Mouse (Mus musculus) right cerebral cortex, adult 18-20 months (tissue): ENCODE results near the gene Chd3.

Experiments
- DNase-seq: peaks from one replicate; pipeline ENCODE4 v3.0.0; 2022; ENCODE audit warnings: mixed read lengths

The Chd3 gene

DNA sequence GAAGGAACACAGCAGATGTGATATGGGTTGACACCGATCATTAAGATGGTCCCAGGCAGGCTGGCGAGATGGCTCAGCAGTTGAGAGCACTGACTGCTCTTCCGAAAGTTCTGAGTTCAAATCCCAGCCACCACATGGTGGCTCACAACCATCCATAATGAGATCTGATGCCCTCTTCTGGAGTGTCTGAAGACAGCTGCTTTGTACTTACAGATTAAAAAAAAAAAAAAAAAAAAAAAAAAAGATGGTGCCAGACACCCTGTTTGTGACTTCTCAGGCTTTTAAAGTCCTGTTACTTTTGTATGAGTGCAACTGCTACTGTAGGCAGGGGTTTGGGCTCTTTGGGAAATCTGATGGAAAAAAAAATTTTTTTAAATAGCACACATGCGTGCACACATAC, 19.5 kb upstream of the Chd3 start:
- no peak for DNase-seq

DNA sequence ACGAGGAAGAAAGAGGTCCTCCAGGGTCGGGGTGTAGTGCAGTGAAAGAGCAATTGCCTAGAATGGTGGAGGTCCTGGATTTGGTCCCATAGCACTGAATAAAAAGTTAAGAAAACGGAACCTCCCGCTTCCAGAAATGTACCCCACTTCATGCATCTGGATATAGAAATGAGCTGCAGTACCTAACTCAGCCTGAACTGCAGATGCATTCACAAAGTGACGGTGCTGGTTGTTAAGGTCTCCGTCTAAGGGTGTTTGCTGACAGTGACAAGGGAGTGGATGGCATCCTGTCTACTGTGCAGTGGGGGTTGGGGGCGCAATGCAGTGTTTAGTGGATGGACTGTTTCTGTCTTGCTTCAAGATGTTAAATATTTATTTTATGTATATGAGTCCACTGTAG, 17.6 kb upstream of the Chd3 start:
- DNase-seq, result no peak

DNA sequence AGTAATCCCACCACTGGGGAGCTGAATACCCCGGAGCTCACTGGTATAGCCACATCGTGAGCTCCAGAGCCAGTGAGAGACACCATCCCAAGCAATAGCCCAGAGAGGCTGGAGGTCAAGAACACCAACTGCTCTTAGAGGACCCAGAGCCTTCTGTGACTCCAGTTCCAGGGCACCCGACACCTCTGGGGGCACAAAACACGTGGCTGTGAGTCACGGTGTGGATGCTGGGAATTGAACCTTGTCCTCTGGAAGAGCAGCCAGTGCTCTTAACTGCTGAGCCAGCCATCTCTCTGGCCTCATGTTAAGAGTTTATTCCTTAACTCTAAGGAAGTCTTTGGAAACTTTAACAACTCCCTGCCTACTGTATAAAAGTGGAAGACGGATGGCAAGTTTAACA, 15.8 kb upstream of the Chd3 start:
- no peak for DNase-seq

DNA sequence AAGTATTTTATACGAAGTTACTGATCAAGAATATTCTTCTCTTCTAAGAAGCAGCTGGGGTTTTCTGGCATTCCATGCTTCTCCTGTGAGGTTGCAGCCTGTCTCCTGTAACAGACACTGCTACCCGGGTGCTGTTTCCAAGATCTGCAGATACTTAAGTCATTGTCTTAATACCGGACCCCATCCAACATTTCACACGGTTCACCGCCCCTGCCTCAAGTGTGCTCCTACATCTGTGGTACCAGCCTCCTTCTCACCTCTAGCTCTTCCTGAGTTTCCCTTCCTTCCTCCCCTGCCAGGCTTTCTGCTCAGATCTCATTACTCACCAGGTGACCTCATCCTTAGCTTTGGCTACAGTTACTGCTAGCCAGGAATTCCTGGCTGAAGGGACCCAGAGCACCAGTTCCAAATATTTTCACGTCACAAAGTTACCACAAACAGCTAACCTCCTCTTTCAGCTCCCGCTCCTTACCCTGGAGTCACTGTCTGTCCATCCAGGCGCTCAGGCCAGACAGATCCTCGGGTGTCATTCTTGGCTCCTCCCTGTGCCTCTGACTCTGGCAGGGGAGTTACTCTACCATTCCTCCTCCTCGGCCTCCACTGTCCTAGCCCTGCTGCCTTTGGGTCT, 13.4 kb upstream of the Chd3 start:
- DNase-seq, result no peak

DNA sequence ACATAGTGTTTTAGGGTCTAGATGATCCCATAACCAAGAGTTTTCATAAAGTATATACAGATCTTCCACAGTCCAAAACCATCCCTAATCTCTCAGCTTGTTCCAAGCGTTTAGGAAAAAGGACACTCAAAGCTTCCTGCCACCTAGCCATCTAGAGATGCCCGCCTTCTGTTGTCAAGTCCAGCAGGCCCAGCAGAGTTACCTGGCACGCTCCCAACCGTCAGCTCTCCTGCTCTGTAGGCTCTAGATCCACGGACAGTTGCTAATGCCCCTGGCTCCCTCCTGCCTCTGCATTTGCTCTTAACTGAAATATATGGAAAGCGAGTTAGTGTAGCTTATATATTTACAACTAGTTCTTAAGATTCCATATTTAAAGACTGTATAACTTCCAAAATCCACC, 12.2 kb upstream of the Chd3 start:
- no peak for DNase-seq

DNA sequence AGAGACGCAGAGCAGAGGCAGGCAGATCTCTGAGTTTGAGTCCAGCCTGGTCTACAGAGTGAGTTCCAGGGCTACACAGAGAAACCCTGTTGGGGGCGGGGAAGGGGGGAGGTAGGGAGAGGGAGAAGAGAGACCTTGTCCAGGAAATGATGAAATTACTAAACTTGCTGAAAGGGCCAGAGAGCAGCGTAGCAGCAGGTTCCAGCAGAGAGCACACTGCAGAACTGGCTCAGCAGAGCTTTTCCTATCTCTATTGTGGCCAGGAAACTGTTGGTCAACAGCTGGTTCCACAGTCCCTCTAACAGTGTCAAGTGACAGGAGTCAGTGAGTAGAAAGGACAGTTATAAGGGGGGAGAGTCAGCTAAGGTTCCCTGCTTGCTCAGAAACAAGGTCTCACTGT, 10.4 kb upstream of the Chd3 start:
- no peak for DNase-seq

DNA sequence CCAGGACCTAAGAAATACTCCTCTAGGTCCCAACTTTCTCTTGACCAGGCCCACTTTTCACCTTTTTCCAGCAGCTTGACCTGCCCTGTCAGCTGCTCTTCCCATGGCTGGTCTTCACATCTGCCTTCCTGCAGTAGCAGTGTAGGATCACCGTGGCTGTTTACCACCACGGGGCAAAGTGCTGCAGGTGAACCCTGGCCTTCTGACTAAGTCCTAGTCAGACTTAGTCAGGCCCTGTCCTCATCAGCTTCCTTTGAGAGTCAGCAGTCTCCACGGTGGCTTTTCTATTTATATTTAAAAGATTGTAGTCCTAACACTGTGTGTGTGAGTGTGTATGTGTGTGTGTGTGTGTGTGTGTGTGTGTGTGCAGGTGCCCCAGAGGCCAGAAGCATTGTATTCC, 8.6 kb upstream of the Chd3 start:
- DNase-seq, result no peak

DNA sequence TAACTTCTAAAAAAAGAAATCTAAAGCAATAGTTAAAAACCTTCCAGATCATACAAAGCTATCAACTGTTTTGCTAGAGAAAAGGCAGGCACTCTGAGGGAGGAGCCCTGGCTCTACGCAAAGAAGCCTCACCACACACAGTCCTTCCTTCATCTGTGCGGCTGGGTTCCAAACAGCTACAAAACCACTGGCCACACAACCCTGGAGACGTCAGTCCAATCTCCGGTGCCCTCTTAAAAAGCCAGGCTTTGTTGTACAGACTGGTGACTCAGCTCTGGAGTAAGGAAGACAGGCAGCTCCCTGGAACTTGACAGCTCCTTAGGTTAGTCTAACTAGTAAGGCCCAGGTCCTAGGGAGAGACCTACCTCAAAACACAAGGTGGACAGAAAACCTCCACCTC, 6.4 kb upstream of the Chd3 start:
- no peak for DNase-seq

DNA sequence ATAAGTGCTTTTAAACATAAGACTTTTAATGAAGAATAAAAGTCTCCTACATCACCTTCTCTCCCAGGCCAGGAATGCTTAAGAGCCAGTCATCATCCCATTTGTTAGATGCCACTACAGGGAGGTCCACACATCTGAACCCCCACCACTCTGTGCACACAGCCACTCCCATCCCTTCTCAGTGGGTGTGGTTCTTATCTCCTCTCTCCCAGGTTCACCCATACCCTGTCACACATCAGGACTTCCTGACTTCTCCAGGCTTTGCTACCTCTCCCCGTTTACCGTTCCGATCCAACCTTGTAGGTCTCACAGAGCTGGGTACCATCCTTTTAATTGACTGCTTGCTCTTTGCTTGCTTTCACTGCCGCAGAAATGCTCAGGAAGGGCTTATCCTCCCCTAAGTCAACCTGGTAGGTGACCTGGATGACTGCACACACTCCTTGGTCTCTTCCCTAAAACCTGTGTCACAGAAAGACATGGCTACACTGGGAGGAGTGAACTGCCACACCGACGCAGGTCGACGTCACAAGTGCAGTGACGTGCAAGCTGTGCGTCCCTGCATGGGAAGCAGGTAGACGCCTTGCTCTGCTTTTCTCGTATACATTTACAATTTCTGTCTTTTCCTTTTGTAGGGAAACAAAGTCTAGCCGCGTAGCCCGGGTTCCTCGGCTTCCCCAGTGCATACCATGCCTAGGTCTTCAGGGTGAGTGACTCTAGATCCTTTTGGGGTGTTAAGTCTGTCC, 4.2 kb upstream of the Chd3 start:
- no peak for DNase-seq

DNA sequence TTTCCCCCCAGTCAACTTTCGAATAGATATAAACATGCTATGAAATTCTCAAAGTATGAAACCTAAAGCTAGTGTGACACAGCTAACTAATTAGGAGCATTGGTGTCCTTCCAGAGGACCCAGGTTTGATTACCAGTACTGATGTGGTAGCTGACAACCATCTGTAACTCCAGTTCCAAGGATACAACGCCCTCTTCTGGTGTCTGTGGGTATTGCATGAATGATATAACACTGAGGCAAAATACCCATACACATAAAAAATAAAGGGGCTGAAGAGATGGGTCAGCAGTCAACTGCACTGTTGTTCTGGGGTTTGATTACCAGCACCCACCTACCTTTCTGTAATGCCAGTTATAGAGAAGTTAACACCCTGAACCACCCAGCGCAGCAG, 3.6 kb upstream of the Chd3 start:
- DNase-seq, result no peak

DNA sequence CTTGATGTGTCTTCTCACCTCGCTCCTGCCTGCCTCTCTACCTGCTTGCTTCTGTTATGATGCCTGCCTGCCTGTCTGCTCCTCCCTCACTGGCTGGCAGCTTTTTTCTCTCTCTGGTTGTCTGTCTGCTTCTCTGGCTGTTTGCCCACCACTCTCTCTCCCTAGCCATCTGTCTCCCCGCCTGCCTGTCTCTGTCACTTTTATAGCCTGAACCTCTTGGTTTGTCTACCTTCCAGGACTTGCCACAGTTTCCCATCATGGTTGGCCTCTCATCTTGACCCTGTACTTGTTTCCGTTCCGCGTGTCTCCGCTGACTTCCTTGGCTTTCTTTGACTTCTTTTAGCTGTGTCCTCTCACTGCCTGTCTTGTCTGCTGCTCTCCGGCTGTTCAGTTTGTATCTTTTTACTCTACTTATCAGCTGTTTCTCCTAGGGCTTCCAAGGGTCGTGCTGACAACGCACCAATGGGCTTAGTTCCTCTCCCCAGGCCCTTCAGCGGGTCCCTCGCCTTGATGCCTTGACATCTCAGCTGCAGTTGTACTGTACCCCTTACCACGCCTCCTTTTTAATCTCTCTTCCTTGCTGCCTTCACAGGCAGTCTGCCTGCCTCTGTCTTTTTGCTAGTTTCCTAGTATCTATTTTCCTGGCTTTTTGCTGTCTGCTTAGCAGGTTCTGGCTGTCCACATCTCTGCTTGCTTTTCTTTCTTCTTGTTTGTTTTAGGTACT, 3.0 kb upstream of the Chd3 start:
- peak; percentile 72 for DNase-seq

DNA sequence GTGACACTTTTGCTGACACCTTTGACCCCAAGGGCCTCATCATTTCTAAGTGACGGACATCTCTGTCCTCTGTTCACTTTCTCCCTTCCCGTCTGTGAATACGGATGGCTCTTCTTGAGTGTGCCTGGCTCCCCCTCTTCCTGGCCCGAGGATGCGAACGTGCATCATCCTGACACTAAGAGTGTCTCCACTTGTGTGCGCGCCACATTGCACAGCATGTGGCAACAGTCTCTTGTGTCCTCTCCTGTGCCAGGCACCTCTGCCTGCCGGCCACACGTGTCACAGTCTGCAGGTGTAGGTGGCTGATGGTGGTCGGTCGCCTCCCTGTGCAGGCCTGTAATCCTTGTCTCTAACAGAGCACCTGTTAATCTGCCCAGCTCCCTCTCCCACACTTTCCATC, 2.4 kb upstream of the Chd3 start:
- DNase-seq, result no peak

DNA sequence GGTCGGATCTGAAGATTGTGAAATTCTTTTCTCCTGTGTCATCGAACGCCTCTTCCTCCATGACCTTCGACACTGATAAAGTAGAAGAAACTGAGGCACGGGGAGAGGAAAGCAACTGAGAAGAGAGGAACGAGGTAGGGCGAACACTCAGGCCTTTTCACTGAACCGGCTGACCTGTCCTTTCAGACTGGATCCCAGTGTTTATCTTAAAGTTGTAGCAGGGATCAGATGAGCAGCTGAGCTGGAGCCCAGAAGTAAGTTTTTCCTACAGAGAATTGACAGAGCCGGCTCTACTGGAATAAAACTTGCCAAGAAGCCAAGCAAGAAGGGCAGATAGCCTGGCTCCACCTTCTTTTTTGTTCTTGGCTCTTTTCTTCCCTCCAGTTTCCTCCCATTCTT, 1.6 kb upstream of the Chd3 start:
- DNase-seq, result no peak

DNA sequence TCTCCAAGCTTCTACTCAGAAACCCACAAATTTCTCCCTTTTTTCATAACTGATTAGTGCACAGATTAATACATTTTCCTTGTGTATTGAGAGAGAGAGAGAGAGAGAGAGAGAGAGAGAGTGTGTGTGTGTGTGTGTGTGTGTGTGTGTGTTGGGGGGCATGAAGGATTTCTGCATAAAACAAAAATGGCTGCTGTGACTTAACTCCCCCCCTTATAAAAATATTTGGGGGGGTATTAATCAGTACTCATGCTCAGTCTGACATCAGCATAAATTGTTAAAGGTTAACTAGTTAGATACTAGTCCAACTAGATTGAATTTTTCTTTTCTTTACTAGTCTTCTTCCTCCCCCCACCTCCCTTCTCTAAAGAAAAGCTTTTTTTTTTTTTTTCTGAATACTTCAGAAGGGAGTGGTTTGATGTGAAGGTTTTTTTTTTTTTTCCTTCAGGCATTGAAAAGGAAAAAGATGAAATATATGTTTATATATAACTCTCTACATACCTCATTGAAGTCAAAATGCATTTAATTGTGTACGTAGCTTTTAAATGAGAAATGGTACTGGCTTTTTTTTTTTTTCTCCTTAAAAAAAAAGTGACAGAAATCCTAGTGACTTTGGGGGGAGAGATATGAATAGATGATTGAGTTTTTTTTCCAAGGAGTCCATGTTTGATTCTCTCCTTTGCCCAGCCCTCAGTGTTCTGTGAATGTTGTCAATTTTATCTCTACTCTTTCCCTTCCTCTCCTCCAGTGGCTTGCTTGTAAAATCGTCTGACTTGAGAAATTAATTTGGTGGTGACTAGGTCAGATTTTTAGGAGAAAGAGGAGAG, 997 bp upstream of the Chd3 start:
- DNase-seq, result no peak

DNA sequence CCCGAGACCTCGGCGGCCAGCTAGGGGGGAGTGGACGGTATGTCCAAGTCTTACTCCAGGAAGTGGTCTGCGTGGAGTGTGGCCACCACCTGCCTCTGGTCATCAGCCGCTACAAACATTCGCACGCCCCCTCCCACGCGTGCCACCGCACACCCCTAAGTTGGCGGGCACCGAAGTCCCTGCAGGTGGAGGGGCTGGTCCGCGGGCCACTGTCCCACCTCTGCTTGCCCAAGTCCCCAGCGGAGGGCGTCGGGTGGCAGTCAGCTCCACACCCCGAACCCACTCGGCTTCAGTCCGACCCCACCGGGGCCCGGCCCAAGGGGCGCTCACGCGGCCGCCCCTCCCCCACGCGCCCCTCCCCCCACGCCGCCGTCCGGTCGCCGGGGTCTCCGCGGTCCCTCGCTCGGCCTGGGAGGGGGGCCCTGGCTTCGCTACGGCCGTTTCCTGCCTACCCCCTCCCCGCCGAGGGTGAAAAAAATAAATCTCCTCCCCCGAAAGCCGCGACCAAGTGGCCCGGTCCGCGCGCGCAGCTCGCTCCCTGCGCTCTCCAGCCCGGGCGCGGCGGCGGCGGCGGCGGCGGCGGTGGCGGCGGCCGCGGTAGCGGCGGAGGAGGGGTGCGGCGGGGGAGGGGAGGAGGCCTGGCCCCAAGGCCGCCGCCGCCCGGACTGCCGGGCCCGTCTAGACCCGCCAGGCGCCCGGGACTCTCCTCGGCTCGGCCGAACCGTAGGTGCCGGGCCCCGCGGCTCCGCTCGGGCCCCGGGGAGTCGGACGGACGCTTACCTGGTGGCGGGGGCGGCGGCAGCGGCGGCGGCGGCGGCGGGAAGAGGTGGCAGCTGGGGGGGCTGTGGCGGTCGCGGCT, 621 bp downstream of the Chd3 start:
- no peak for DNase-seq

DNA sequence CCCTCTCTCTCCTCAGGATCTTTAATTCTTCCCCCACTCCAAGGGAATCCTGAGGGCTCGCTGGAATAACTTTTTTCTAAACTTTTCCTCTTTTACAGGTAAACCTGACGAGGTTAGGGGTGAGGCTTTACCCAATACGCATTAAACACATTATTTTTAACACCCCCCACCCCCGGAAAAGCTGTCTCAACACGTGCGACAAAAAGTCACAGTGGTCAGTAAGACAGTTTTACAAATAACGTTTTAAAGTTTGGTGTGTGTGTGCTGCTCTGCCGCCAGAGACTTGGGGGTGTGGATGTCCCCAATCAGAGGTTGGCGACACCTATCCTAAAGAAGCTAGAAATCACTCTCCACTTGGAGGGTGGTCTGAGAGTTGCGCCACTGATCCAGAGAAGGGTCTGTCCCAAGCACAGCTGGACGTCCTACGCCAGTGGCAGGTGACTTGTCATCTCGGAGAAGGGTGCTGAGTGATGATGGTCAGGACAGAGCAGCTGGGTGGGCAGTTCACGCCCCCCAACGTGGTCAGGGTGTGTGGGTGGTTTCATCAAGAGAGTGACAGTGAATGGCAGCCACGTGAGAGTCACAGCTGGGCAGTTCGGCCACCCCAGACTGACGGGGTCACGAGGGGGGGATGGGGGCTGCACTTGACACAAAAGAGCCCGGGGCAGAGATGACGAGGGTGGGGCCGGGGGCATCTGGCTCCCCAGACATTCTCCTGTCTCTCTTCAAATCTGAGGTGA, 1.4 kb downstream of the Chd3 start:
- DNase-seq, result no peak

DNA sequence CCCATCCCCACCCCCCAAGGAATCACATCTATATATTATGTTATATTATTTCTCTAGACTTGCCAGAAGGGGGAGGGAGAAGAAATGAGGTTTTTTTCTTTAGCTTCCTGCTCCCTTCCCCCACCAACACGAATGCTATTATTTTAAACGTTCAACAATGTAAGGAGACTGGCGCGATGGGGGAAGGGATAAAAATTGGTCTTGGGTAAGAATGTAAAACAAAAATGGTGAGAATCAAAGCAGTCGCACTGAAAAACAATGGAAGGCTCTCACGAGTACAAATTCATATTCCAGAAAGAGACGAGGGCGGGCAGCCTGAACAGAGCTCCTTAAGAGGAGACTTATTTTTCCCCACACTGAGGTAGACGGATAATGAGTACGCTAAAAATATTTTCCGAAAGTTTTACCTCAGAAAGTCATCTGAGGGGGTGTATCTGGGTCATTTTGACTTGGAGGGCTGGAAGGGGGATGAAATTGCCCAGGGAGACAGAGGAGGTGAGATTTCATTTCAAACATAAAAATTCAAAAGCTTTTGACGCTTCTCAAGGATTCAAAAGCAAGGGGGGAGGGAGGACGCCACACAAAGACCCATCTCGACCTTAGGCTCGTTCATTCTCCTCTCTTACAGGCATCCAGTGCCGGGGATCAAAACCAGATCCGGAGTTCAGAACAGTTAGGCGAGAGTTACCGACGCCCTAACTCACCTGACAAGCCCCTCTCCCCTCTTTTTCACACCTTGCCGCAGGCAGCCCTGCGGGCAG, 2.2 kb downstream of the Chd3 start:
- no peak for DNase-seq

DNA sequence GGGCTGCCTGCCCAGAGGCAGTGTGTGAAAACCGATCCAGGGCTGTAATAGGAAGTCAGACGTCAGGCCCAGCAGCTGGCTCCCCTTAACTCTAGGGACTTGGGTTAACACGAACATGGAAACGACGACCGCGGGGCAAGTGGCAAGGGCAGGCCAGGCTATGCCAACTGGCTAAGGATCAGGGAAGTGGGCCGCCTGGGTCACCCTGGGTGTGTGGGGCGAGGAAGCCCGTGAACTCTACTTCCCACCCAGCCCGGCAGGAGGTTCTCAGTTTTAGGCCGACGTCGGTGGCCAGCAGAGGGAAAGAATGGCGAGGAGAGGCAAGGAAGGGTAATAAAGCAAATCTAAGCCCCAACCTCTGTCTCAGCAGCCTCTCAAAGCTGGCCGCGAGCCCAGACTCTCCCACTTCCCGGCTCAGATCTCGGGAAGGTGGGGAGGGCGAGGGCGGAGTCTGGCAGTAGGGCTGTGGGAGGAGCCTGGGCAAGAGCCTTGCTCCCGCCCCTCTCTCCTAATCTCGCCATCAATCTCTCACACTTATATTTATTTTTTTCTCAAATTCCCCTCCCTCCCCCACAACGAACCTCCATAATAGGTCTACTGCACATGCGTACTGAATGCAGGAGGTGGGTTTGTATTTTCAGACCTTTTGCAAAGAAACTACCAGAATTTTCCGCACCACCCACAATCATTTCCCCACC, 2.9 kb downstream of the Chd3 start:
- DNase-seq, result peak; percentile 97

DNA sequence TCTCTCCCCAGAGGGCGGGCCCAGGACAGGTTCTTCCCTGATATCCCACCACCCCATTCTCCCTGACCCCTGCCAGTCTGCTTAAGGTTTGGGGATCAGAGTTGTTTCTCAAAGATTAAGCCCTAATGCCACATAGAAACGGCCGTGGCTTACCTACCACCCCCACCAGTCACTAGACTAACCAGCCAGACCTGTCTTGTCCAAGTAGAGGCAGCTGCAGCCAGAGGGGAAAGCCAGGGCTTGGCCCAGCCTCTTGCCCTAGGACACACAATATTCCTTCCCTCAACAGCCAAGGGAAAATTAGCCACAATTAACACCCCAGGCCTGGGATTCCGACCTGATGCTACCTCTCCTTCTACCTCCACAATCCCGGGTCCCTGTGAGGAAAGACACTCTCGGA, 3.5 kb downstream of the Chd3 start:
- DNase-seq, result no peak

DNA sequence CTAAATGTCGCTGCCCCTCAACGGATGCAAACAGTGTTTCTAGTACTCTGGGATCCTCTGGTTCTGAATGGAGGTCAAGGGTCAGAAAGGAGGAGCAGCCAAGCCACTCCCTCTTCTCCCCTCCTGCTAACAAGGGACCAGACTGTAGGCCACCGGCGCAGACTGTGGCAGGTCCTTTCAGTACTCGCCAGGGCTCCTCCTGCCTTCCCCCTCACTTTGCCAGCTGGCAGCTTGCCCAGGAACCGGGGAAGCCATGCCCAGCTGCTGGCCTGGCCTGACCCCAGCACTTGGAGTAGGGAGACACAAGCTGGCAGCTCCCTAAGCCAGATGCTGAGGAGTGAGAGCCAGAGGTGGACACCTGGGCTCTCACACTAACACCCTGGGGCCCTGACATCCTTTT, 4.3 kb downstream of the Chd3 start:
- peak; percentile 91 for DNase-seq
